Mouse (Mus musculus): ENCODE measurements at regions not wholly inside any gene's neighbourhood (a gene's known extent, or its start where the extent isn't known, plus 50 kb on each side); places are given as distances from the start of the nearest gene placed in this dataset.

DNA sequence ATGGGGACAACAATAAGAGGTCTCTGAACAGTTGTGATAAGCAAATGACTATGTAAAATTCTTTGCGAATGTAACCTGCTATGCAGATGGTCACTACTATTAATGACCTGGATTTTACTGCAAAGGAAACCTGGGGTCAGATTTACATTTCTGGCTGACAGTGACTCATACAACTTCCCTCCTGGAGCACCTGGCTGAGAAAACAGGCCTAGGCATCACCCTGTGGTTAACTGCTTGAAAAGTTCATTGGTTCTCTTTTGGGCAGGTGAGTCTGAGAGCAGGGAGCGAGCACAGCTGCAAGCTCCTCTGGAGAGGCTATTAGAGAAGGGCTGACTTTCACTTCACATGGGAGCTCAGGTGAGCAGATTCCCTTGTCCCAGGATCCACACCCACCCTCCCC is 185.2 kb upstream of the Lpp start:
- TF ChIP-seq GATA1 (IDR thresholded peaks at IDR 0.05; ENCODE audit: borderline replicate concordance, low read length): no peak
- no peak for TF ChIP-seq FLI1 (IDR thresholded peaks at IDR 0.05; ENCODE audit: low read length)
